Mouse (Mus musculus): Measurements from ENCODE around the gene Notch3. TPM values are rescaled to one million over a fixed set of nuclear protein-coding genes. Genes with fewer than 3 reads are reported as not detected.
"Not testable (repeated sequence)": the region's sequence is repeated elsewhere in the genome, so short reads cannot be mapped to it uniquely, and the experiment has no call there.

Gene Notch3
- total and polyA plus RNA-seq, 2 experiments from 2014 or later = 3.3 to 22.5 TPM

- Histone ChIP-seq H3K4me3 (ENCODE audit: low read depth, low read length) (no peak overlapping the region), H3K27me3 (ENCODE audit: insufficient read depth, low read length) (no peaks in the 10 kb centered on the region), H3K27ac (ENCODE audit: low read depth, low read length) (peak overlapping the region; percentile 66; the same call in 1 of the 2 replicates), H3K4me1 (ENCODE audit: insufficient read depth) (peaks cover 10% of the 10 kb centered on the region), H3K36me3 (ENCODE audit: insufficient read depth) (no peaks in the 10 kb centered on the region), H3K9ac (no peak overlapping the region), H3K9me3 (ENCODE audit: low read length) (no peaks in the 10 kb centered on the region), H3K4me2 (ENCODE audit: low read depth) (peak overlapping the region; percentile 29; the same call in 1 of the 2 replicates)
- ATAC-seq = peak; percentile 14; the same call in 1 of the 2 replicates
- no peak for TF ChIP-seq CTCF (IDR thresholded peaks at IDR 0.05; ENCODE audit: low read depth)
- peak; percentile 74 for DNase-seq
- whole genome bisulfite sequencing = 37% methylated on average over 16 of the region's 16 CpGs
These were observed 47.5 kb downstream of the Notch3 start for GRCm38 (mm10) chr17:32119196-32119595.

- Histone ChIP-seq H3K36me3 (ENCODE audit: insufficient read depth) (no peaks in the 10 kb centered on the region), H3K9me3 (ENCODE audit: low read length) (no peaks in the 10 kb centered on the region), H3K4me2 (ENCODE audit: low read depth) (peak overlapping the region; percentile 41; the same call in 1 of the 2 replicates), H3K27ac (ENCODE audit: low read depth, low read length) (no peak overlapping the region), H3K4me1 (ENCODE audit: insufficient read depth) (peaks cover 12% of the 10 kb centered on the region), H3K4me3 (ENCODE audit: low read depth, low read length) (no peak overlapping the region), H3K27me3 (ENCODE audit: insufficient read depth, low read length) (no peaks in the 10 kb centered on the region), H3K9ac (no peak overlapping the region)
- 0 out of 2 replicates have a peak, but pooled peaks have one; percentile 28 for TF ChIP-seq CTCF (IDR thresholded peaks at IDR 0.05; ENCODE audit: low read depth)
- WGBS = 19% methylated on average over 3 of the region's 3 CpGs
- ATAC-seq (no peak), DNase-seq (no peak)
These were observed 48.2 kb downstream of the Notch3 start for GRCm38 (mm10) chr17:32118484-32118883.

- H3K4me3 ChIP-seq (ENCODE audit: low read depth, low read length); H3K27ac ChIP-seq (ENCODE audit: low read depth, low read length): not testable (repeated sequence)
These were observed 48.7 kb downstream of the Notch3 start for GRCm38 (mm10) chr17:32117872-32118421.

GRCm38 (mm10) chr17:32117287-32117871 is 49.3 kb downstream of the Notch3 start:
- DNase-seq (no peak), ATAC-seq (peak; percentile 8)
- no peak for TF ChIP-seq CTCF (IDR thresholded peaks at IDR 0.05; ENCODE audit: low read depth)

More at GRCm38 (mm10) chr17:32117872-32118421, 48.7 kb downstream of the Notch3 start:
- not testable (repeated sequence) for H3K9me3 ChIP-seq (ENCODE audit: low read length); H3K27me3 ChIP-seq (ENCODE audit: insufficient read depth, low read length); H3K9ac ChIP-seq; H3K36me3 ChIP-seq (ENCODE audit: insufficient read depth)
- peak; percentile 62 for DNase-seq
- 4% methylated on average over 11 of the region's 13 CpGs for WGBS
- Histone ChIP-seq H3K4me2 (ENCODE audit: low read depth) (peak overlapping the region; percentile 41), H3K4me1 (ENCODE audit: insufficient read depth) (peaks cover 12% of the 10 kb centered on the region)
- ATAC-seq = peak; percentile 44

GRCm38 (mm10) chr17:32116586-32117286 is 49.9 kb downstream of the Notch3 start:
- Histone ChIP-seq H3K4me2 (ENCODE audit: low read depth) (no peak overlapping the region), H3K9ac (no peak overlapping the region), H3K9me3 (ENCODE audit: low read length) (no peaks in the 10 kb centered on the region), H3K27ac (ENCODE audit: low read depth, low read length) (no peak overlapping the region), H3K27me3 (ENCODE audit: insufficient read depth, low read length) (no peaks in the 10 kb centered on the region), H3K36me3 (ENCODE audit: insufficient read depth) (no peaks in the 10 kb centered on the region), H3K4me3 (ENCODE audit: low read depth, low read length) (no peak overlapping the region), H3K4me1 (ENCODE audit: insufficient read depth) (peaks cover 12% of the 10 kb centered on the region)
- 78% methylated on average over 6 of the region's 6 CpGs for WGBS
- ATAC-seq (no peak), DNase-seq (no peak)
- TF ChIP-seq CTCF (IDR thresholded peaks at IDR 0.05; ENCODE audit: low read depth) = no peak

More at GRCm38 (mm10) chr17:32117287-32117871, 49.3 kb downstream of the Notch3 start:
- no peak overlapping the region for H3K27ac ChIP-seq (ENCODE audit: low read depth, low read length)
- no peak overlapping the region for H3K4me2 ChIP-seq (ENCODE audit: low read depth)
- 60% methylated on average over 4 of the region's 5 CpGs for WGBS
- peaks cover 12% of the 10 kb centered on the region for H3K4me1 ChIP-seq (ENCODE audit: insufficient read depth)
- no peak overlapping the region for H3K4me3 ChIP-seq (ENCODE audit: low read depth, low read length)
- no peaks in the 10 kb centered on the region for H3K27me3 ChIP-seq (ENCODE audit: insufficient read depth, low read length)
- H3K36me3 ChIP-seq (ENCODE audit: insufficient read depth) = no peaks in the 10 kb centered on the region
- H3K9me3 ChIP-seq (ENCODE audit: low read length) = no peaks in the 10 kb centered on the region
- H3K9ac ChIP-seq = no peak overlapping the region

GRCm38 (mm10) chr17:32114486-32114885 is 52.2 kb downstream of the Notch3 start:
- Histone ChIP-seq H3K4me3 (ENCODE audit: low read depth, low read length) (peak overlapping the region; percentile 48), H3K4me1 (ENCODE audit: insufficient read depth) (peaks cover 12% of the 10 kb centered on the region), H3K9ac (peak overlapping the region; percentile 60; the same call in 1 of the 2 replicates), H3K4me2 (ENCODE audit: low read depth) (peak overlapping the region; percentile 98)
- not testable (repeated sequence) for ATAC-seq; H3K9me3 ChIP-seq (ENCODE audit: low read length); DNase-seq; H3K36me3 ChIP-seq (ENCODE audit: insufficient read depth); H3K27ac ChIP-seq (ENCODE audit: low read depth, low read length); H3K27me3 ChIP-seq (ENCODE audit: insufficient read depth, low read length)
- WGBS = 56% methylated on average over 5 of the region's 5 CpGs

Data from forebrain, postnatal 0 days (tissue).